Mouse (Mus musculus) small intestine, adult 2 months (tissue): ENCODE results near the gene Fosl2.

ENCODE experiments used
- CTCF ChIP-seq: fragments of 200-500 bp; IDR thresholded peaks from 2 replicates; pipeline ENCODE4 v1.5.1; 2012; ENCODE audit warnings: low read depth, mild to moderate bottlenecking, control low read depth, inconsistent platforms, low read length, moderate library complexity, mixed read lengths; ENCODE audit not compliant: insufficient replicate concordance, insufficient read length; ENCODE audit errors: extremely low read depth
- POLR2A ChIP-seq: fragments of 200-500 bp; IDR thresholded peaks from 2 replicates; pipeline ENCODE4 v1.6.1; 2012; ENCODE audit warnings: low read depth, mild to moderate bottlenecking, control low read depth, inconsistent platforms, low read length, moderate library complexity

GRCm38 (mm10) chr5:32177737-32178136 is 42.1 kb downstream of the Fosl2 start:
- TF ChIP-seq POLR2A (no peak), CTCF (no peak)
